Mouse (Mus musculus) limb, embryonic 11.5 days (tissue): ENCODE data around the gene 1700010B08Rik. TPM values are rescaled to one million over a fixed set of nuclear protein-coding genes. Genes with fewer than 3 reads are reported as not detected.

Source experiments
- ATAC-seq: fragments of 200-750 bp; cut with Nextera tagmentation; 2 replicates; pipeline ENCODE4 v1.8.0; 2017; ENCODE audit warnings: low read depth; ENCODE audit not compliant: insufficient number of reproducible peaks, low FRiP score, low TSS enrichment
- DNase-seq: peaks from one replicate; pipeline ENCODE4 v3.0.0-alpha.2; 2015; ENCODE audit warnings: low spot score
- H3K27ac ChIP-seq: fragments of 300-500 bp; sonication (generic); replicated peaks from 2 replicates; pipeline ENCODE4 v1.5.1; 2014; ENCODE audit warnings: low read depth, mild to moderate bottlenecking, low read length
- H3K27me3 ChIP-seq: fragments of 300-500 bp; sonication (generic); 2 replicates; pipeline ENCODE4 v1.6.1; 2014; ENCODE audit warnings: mild to moderate bottlenecking, low read length, mixed read lengths; ENCODE audit not compliant: control insufficient read depth, insufficient read depth
- H3K36me3 ChIP-seq: fragments of 300-500 bp; sonication (generic); 2 replicates; pipeline ENCODE4 v1.6.1; 2014; ENCODE audit warnings: mild to moderate bottlenecking, low read length, moderate library complexity, mixed read lengths; ENCODE audit not compliant: control insufficient read depth, insufficient read depth
- H3K4me1 ChIP-seq: fragments of 300-500 bp; sonication (generic); 2 replicates; pipeline ENCODE4 v1.6.1; 2014; ENCODE audit warnings: low read length, mixed read lengths; ENCODE audit not compliant: control insufficient read depth, insufficient read depth
- H3K4me2 ChIP-seq: fragments of 300-500 bp; sonication (generic); 2 replicates; pipeline ENCODE4 v1.6.1; 2014; ENCODE audit warnings: low read depth, mild to moderate bottlenecking, moderate library complexity; ENCODE audit not compliant: severe bottlenecking
- H3K4me3 ChIP-seq: fragments of 300-500 bp; sonication (generic); 2 replicates; pipeline ENCODE4 v1.5.1; 2014; ENCODE audit warnings: low read depth, low read length
- H3K9ac ChIP-seq: fragments of 300-500 bp; sonication (generic); 2 replicates; pipeline ENCODE4 v1.6.1; 2014; ENCODE audit warnings: mild to moderate bottlenecking, low read length
- H3K9me3 ChIP-seq: fragments of 300-500 bp; sonication (generic); 2 replicates; pipeline ENCODE4 v1.6.1; 2016; ENCODE audit warnings: low read length; ENCODE audit not compliant: control insufficient read depth
- WGBS: fragments of 180-500 bp; shearing (Covaris S2); extraction: QIAGEN DNeasy Blood & Tissue Kit; methylation state at CpG from one replicate; pipeline ENCODE4 v1.1.7; 2014; 5-methylcytosine and 5-hydroxymethylcytosine counted together
- polyA plus RNA-seq: library from polyadenylated mRNA; unstranded; fragments of >200 nt; fragmentation: Nextera tagmentation; extraction: Ambion mirVana; gene quantifications from 2 replicates; pipeline ENCODE4 v1.2.1, GENCODE M21; 2014

The 1700010B08Rik gene
- polyA plus RNA-seq, 1 experiment from 2014 or later = not detected

DNA sequence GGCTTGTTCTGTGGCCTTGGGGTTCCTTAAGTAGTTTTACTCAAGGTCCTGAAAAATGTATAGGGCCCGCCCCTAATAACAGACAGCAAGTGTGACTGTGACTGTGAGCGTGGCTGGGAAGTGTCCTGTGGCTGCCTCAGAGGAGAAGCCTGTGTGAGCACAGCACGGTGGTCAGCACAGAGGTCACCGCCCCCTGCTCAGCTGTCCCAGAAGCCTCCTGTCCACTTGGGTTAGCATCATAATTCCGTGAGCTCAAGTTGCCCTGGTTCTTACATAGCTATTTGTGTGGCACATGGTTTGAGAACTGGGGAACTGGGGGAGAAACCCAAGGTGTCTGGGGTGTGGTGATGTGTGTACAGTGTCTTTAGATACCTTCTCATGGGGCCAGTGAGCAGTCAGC is 31.9 kb upstream of the 1700010B08Rik start:
- Histone ChIP-seq H3K27me3 (no peaks in the 10 kb centered on the region), H3K9ac (no peak overlapping the region)
- DNase-seq = no peak

DNA sequence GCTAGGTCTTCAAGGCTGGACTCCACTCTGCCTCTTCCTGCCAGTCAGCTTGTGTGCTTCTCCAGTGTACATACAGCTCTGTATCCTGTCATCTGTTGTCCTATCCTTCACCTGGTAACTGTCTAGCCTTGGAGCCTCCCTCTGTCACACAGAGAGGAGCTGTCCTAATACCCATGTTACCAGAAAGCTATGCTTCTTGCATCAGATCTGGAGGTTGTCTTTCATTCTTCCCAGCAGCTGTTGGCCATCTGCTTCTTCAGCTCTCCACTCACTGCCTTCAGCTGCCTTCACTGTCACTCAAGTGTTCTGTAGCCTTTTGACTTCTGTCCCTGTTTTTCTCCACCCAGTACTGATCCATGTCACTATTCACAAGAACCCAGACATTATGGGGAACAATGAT is 29.4 kb upstream of the 1700010B08Rik start:
- H3K36me3 ChIP-seq = peaks cover 4% of the 10 kb centered on the region; the same call in 1 of the 2 replicates

More for the DNA sequence above, 31.9 kb upstream of the 1700010B08Rik start:
- WGBS = 81% methylated on average over 5 of the region's 5 CpGs
- no peak overlapping the region for H3K4me3 ChIP-seq
- no peaks in the 10 kb centered on the region for H3K9me3 ChIP-seq
- peaks cover 4% of the 10 kb centered on the region; the same call in 1 of the 2 replicates for H3K36me3 ChIP-seq
- H3K27ac ChIP-seq = no peak overlapping the region
- H3K4me2 ChIP-seq = no peak overlapping the region
- H3K4me1 ChIP-seq = no peaks in the 10 kb centered on the region
- ATAC-seq = no peak

DNA sequence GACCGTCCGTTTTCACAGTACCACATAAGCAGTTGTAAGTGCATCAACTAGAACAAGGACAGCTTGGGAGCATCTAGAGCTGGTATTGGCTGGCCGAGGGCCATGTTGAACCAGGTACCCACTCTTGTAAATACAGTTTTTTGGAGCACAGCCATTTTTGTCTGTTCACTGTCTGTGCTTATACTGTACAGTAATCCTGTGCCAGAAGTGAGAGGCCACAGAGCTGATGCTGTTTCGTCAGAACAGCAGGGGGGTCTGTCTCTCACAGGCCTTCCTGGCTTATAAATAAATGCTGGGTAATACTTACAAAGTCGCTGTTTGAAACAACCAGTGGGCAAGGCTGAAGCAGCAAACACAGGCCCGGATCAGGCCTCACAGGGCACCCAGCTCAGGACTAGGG is 27.5 kb upstream of the 1700010B08Rik start:
- H3K27me3 ChIP-seq = no peaks in the 10 kb centered on the region
- no peak overlapping the region for H3K4me2 ChIP-seq
- no peak overlapping the region for H3K4me3 ChIP-seq
- peaks cover 10% of the 10 kb centered on the region for H3K36me3 ChIP-seq
- no peak overlapping the region for H3K27ac ChIP-seq
- no peaks in the 10 kb centered on the region for H3K4me1 ChIP-seq
- WGBS = 96% methylated on average over 6 of the region's 6 CpGs
- H3K9ac ChIP-seq = no peak overlapping the region
- no peak for DNase-seq
- H3K9me3 ChIP-seq = no peaks in the 10 kb centered on the region
- ATAC-seq = no peak

More for the DNA sequence above, 29.4 kb upstream of the 1700010B08Rik start:
- DNase-seq (no peak), ATAC-seq (no peak)
- Histone ChIP-seq H3K4me1 (no peaks in the 10 kb centered on the region), H3K9ac (no peak overlapping the region), H3K9me3 (no peaks in the 10 kb centered on the region), H3K27me3 (no peaks in the 10 kb centered on the region), H3K4me3 (no peak overlapping the region), H3K4me2 (no peak overlapping the region), H3K27ac (no peak overlapping the region)

DNA sequence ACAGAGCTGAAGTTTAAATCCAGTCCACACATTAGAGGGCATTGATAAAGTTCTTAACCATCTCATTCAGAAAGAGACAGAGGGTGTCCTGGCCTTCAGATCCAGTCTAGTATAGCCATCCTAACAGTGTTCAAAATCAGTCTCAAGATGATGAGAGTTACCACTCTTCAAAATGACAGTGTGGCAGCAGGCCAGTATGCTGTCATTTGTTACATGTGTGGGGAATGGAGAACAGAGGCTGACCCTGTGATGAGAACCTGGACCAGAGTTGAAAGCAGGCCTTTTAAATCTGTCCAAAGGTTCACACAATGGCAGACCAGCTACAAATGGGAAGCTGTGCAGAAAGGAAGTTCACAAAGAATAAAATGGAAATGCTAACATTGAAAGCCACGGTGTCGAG is 26.5 kb upstream of the 1700010B08Rik start:
- no peak overlapping the region for H3K27ac ChIP-seq
- H3K4me3 ChIP-seq = no peak overlapping the region
- H3K4me2 ChIP-seq = no peak overlapping the region
- H3K9me3 ChIP-seq = no peaks in the 10 kb centered on the region
- no peak for ATAC-seq
- peaks cover 10% of the 10 kb centered on the region for H3K36me3 ChIP-seq
- no peak for DNase-seq
- H3K4me1 ChIP-seq = no peaks in the 10 kb centered on the region
- H3K9ac ChIP-seq = no peak overlapping the region
- 97% methylated on average over 2 of the region's 2 CpGs for WGBS
- no peaks in the 10 kb centered on the region for H3K27me3 ChIP-seq

DNA sequence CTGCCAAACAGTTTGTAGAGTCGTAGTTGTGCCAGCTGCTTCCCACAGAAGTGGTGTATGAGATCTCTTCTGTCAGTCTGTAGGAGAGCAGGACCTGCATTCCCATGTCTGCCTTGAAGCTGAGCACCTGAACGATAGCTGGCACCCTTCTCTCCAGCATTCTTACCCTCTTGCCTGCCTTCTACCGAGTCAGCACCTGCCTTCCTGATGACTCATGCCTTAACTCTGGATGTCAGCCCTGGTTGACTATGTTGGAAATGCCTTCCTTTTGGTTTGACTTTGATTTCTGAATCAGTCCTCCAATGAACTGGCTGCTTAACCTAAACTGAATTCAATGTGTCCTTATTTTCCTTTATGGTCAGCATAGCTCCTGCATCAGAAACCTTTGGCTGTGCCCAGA is 20.4 kb upstream of the 1700010B08Rik start:
- H3K9me3 ChIP-seq = no peaks in the 10 kb centered on the region
- no peaks in the 10 kb centered on the region for H3K27me3 ChIP-seq
- no peak overlapping the region for H3K27ac ChIP-seq
- no peak overlapping the region for H3K4me2 ChIP-seq
- WGBS = 88% methylated on average over 3 of the region's 3 CpGs
- no peak for DNase-seq
- peaks cover 17% of the 10 kb centered on the region for H3K36me3 ChIP-seq
- H3K9ac ChIP-seq = no peak overlapping the region
- H3K4me3 ChIP-seq = no peak overlapping the region
- no peak for ATAC-seq
- 0 out of 2 replicates have a peak, but pooled peaks cover 2% of the 10 kb centered on the region for H3K4me1 ChIP-seq

DNA sequence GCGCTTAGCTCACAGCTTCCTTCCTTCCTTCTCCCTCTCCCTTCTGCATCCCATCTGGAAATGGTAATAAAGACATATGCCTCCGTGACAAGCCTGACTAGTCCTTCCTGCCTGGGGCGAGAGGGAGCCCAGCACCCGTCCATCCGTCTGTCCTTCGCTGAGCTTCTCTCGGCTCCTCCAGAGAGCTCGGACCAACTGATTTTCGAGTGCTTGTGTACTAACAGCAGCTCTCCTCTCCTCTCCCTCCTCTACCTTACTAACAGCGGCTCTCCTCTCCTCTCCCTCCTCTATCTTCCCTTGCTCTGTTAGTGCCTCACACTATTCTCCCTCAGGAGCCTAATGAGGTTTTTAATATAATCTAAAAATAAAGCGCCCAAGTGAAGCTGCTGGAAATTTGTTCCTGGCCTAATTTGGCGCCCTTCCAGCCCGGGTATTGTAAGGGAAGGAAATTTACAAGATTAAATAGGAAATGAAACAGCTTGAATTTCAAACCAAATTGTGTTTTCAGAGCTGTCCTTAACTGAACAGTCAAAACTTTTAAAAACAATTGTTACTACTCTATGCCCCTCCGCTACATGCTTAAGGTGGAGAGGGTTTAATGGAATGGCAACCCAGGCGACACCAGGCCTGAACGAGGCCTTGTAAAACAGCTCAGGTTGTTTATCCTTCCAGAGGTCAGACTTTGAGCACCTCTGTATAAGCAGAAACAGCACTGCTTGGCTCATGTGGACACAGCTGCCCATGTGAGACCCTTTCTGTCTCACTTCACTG is 16.9 kb upstream of the 1700010B08Rik start:
- Histone ChIP-seq H3K36me3 (peaks cover 11% of the 10 kb centered on the region), H3K4me3 (no peak overlapping the region)
- ATAC-seq = peak; percentile 52; the same call in 1 of the 2 replicates

DNA sequence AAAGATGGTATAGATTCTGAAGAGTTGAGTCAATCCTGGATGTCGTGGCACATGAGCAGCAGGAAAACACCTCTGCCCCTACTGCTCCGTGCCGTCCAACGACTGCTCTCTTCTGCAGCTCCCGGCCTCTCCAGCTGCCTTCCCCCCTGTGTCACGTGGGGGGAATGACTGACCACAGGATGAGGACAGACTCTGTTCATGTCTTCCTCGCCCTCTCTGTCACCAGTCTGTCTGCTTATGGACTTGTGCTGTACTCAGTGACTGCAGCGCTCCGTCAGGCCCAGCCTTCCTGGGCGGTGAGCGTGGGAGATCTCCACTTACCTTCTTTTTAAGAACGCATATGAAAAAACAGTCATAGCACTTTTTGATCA is 16.4 kb upstream of the 1700010B08Rik start:
- H3K27ac ChIP-seq = no peak overlapping the region
- no peak for DNase-seq
- WGBS = 68% methylated on average over 12 of the region's 12 CpGs

More for the DNA sequence above, 16.9 kb upstream of the 1700010B08Rik start:
- 0 out of 2 replicates have a peak, but pooled peaks cover 2% of the 10 kb centered on the region for H3K4me1 ChIP-seq
- WGBS = 32% methylated on average over 16 of the region's 16 CpGs
- H3K9ac ChIP-seq = no peak overlapping the region
- peak overlapping the region; percentile 25; the same call in 1 of the 2 replicates for H3K27ac ChIP-seq
- H3K27me3 ChIP-seq = no peaks in the 10 kb centered on the region
- H3K4me2 ChIP-seq = no peak overlapping the region
- no peak for DNase-seq
- no peaks in the 10 kb centered on the region for H3K9me3 ChIP-seq

DNA sequence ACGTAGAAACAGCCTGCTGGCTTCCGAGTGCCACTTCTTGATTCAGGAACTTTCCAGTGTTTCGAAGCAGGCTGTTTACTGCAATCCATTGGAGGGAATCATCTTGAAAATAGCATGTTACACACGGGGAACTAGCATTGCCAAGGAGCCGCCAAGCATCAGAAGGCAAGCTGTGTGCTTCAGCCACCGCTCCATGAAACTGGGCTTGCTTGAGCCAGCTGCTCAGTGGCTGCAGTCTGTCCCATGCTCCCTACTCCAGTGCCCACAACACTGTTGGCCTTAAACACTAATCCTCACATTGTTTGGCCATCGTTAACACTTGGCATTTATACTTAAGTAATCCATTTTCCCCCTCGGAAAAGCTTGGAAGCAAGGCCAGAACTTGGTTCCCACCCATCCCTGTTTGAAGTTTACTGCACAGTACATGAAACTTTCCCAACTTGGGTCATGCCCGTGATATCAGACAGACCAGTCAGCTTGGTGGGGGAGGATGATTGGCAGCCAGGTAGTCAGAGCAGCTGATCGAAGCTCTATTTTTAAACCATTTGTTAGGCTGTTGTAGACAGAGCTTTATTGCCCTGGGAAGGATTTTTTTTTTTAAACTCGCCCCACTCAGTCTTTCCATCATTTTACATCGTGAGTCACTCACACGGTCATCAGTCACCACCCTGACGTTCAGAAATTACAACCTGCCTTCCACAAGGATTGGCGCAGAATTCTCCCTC is 13.2 kb upstream of the 1700010B08Rik start:
- WGBS = 84% methylated on average over 15 of the region's 15 CpGs
- no peak overlapping the region for H3K27ac ChIP-seq
- H3K4me2 ChIP-seq = no peak overlapping the region
- 0 out of 2 replicates have a peak, but pooled peaks cover 2% of the 10 kb centered on the region for H3K4me1 ChIP-seq
- no peak overlapping the region for H3K9ac ChIP-seq
- H3K27me3 ChIP-seq = no peaks in the 10 kb centered on the region
- no peaks in the 10 kb centered on the region for H3K9me3 ChIP-seq
- H3K36me3 ChIP-seq = peaks cover 3% of the 10 kb centered on the region
- no peak overlapping the region for H3K4me3 ChIP-seq
- DNase-seq (no peak), ATAC-seq (no peak)

More for the DNA sequence above, 16.4 kb upstream of the 1700010B08Rik start:
- no peak overlapping the region for H3K9ac ChIP-seq
- H3K4me3 ChIP-seq = no peak overlapping the region
- 0 out of 2 replicates have a peak, but pooled peaks cover 2% of the 10 kb centered on the region for H3K4me1 ChIP-seq
- no peaks in the 10 kb centered on the region for H3K9me3 ChIP-seq
- peaks cover 11% of the 10 kb centered on the region for H3K36me3 ChIP-seq
- ATAC-seq = 0 out of 2 replicates have a peak, but pooled peaks have one; percentile 18
- no peaks in the 10 kb centered on the region for H3K27me3 ChIP-seq
- no peak overlapping the region for H3K4me2 ChIP-seq
